Mouse (Mus musculus): ENCODE measurements at regions not wholly inside any gene's neighbourhood (a gene's known extent, or its start where the extent isn't known, plus 50 kb on each side); places are given as distances from the start of the nearest gene placed in this dataset.

- Histone ChIP-seq H3K9ac (ENCODE audit: control insufficient read depth, low read depth, low read length, poor library complexity, severe bottlenecking) (no peak overlapping the region), H3K36me3 (ENCODE audit: control insufficient read depth in 1 of 2, insufficient read depth in 2 of 2, low read length in 2 of 2) (no peaks in the 10 kb centered on the region), H3K9me3 (replicated peaks; ENCODE audit: insufficient read depth, low read length) (no peaks in the 10 kb centered on the region), H3K4me1 (ENCODE audit: control insufficient read depth in 1 of 2, insufficient read depth in 2 of 2, low read length in 2 of 2) (no peaks in the 10 kb centered on the region), H3K27me3 (ENCODE audit: control insufficient read depth in 1 of 2, insufficient read depth in 2 of 2, low read length in 2 of 2) (no peaks in the 10 kb centered on the region), H3K4me3 (ENCODE audit: control insufficient read depth in 1 of 2, insufficient read depth in 1 of 2, low read depth in 2 of 2, low read length in 2 of 2) (no peak overlapping the region), H3K27ac (ENCODE audit: control insufficient read depth, low read depth, low read length) (no peak overlapping the region), H3K79me2 (ENCODE audit: control insufficient read depth, insufficient read depth, low read length, poor library complexity) (no peaks in the 10 kb centered on the region)
- TF ChIP-seq MYC (IDR thresholded peaks at IDR 0.05; ENCODE audit: low read depth, low read length) = no peak
- no peak for TF ChIP-seq TAL1 (IDR thresholded peaks at IDR 0.05; ENCODE audit: low read length)
- no peak for TF ChIP-seq MAZ (IDR thresholded peaks at IDR 0.05; ENCODE audit: low read depth, low read length)
- no peak for TF ChIP-seq KAT2A (conservative IDR thresholded peaks at IDR 0.05; ENCODE audit: low read depth, low read length)
- TF ChIP-seq RCOR1 (IDR thresholded peaks at IDR 0.05; ENCODE audit: low read depth, low read length) = no peak
- TF ChIP-seq ELF1 (IDR thresholded peaks at IDR 0.05; ENCODE audit: low read depth, low read length) = no peak
- TF ChIP-seq MAFK (IDR thresholded peaks at IDR 0.05; ENCODE audit: borderline replicate concordance, low read depth, low read length) = no peak
- TF ChIP-seq NRF1 (IDR thresholded peaks at IDR 0.05; ENCODE audit: insufficient read depth, low read depth, low read length, poor library complexity, severe bottlenecking) = no peak
- TF ChIP-seq CTCF (IDR thresholded peaks at IDR 0.05 in 2 of 3, conservative IDR thresholded peaks at IDR 0.05 in 1 of 3; ENCODE audit: control insufficient read depth in 1 of 3, insufficient read depth in 1 of 3, low read depth in 2 of 3, low read length in 3 of 3, poor library complexity in 1 of 3, severe bottlenecking in 1 of 3) = no peak
- TF ChIP-seq ZNF384 (IDR thresholded peaks at IDR 0.05; ENCODE audit: low read depth, low read length) = no peak
- DNase-seq (ENCODE audit: low read depth, low spot score) = no peak
Observed at GRCm38 (mm10) chr16:62653817-62654216, 132.8 kb downstream of the Nsun3 start.

GRCm38 (mm10) chr16:62652769-62653465 lies 133.7 kb downstream of the Nsun3 start:
- Histone ChIP-seq H3K9me3 (replicated peaks; ENCODE audit: insufficient read depth, low read length) (no peaks in the 10 kb centered on the region), H3K9ac (ENCODE audit: control insufficient read depth, low read depth, low read length, poor library complexity, severe bottlenecking) (no peak overlapping the region), H3K27ac (ENCODE audit: control insufficient read depth, low read depth, low read length) (no peak overlapping the region), H3K4me3 (ENCODE audit: control insufficient read depth in 1 of 2, insufficient read depth in 1 of 2, low read depth in 2 of 2, low read length in 2 of 2) (no peak overlapping the region), H3K79me2 (ENCODE audit: control insufficient read depth, insufficient read depth, low read length, poor library complexity) (no peaks in the 10 kb centered on the region), H3K4me1 (ENCODE audit: control insufficient read depth in 1 of 2, insufficient read depth in 2 of 2, low read length in 2 of 2) (no peaks in the 10 kb centered on the region), H3K27me3 (ENCODE audit: control insufficient read depth in 1 of 2, insufficient read depth in 2 of 2, low read length in 2 of 2) (no peaks in the 10 kb centered on the region), H3K36me3 (ENCODE audit: control insufficient read depth in 1 of 2, insufficient read depth in 2 of 2, low read length in 2 of 2) (no peaks in the 10 kb centered on the region)
- DNase-seq (ENCODE audit: low read depth, low spot score) = no peak
- TF ChIP-seq RCOR1 (IDR thresholded peaks at IDR 0.05; ENCODE audit: low read depth, low read length) (no peak), ZKSCAN1 (IDR thresholded peaks at IDR 0.05; ENCODE audit: low read depth, low read length) (no peak), TCF12 (IDR thresholded peaks at IDR 0.05; ENCODE audit: low read depth, low read length) (no peak), CHD1 (IDR thresholded peaks at IDR 0.05; ENCODE audit: low read depth, low read length) (no peak), NELFE (IDR thresholded peaks at IDR 0.05; ENCODE audit: low read depth, low read length) (no peak), TAL1 (IDR thresholded peaks at IDR 0.05; ENCODE audit: low read length) (no peak), UBTF (IDR thresholded peaks at IDR 0.05; ENCODE audit: borderline replicate concordance, insufficient read depth, low read depth, low read length) (no peak), MAFK (IDR thresholded peaks at IDR 0.05; ENCODE audit: borderline replicate concordance, low read depth, low read length) (no peak), SIN3A (IDR thresholded peaks at IDR 0.05; ENCODE audit: low read length) (no peak), EP300 (IDR thresholded peaks at IDR 0.05; ENCODE audit: low read depth in 1 of 2, low read length in 2 of 2) (no peak), BHLHE40 (IDR thresholded peaks at IDR 0.05; ENCODE audit: borderline replicate concordance, low read depth, low read length) (no peak), ZC3H11A (IDR thresholded peaks at IDR 0.05; ENCODE audit: low read depth, low read length) (no peak)
